Mouse (Mus musculus) stomach, postnatal 0 days (tissue): ENCODE data around the gene Slx4. TPM values are rescaled to one million over a fixed set of nuclear protein-coding genes. Genes with fewer than 3 reads are reported as not detected.
A peak's percentile ranks its signal among the peaks of the same experiment; 100 is the strongest.

Experiments used
- ATAC-seq: fragments of 200-750 bp; cut with Nextera tagmentation; 2 replicates; pipeline ENCODE4 v1.8.0; 2017; ENCODE audit not compliant: low FRiP score, low TSS enrichment
- DNase-seq: peaks from one replicate; pipeline ENCODE4 v3.0.0-alpha.2; 2016; ENCODE audit warnings: low spot score
- H3K27ac ChIP-seq: fragments of 300-500 bp; sonication (generic); replicated peaks from 2 replicates; pipeline ENCODE4 v1.5.1; 2014; ENCODE audit warnings: mild to moderate bottlenecking, control low read depth
- H3K27me3 ChIP-seq: fragments of 300-500 bp; sonication (generic); 2 replicates; pipeline ENCODE4 v1.6.1; 2014; ENCODE audit warnings: low read length; ENCODE audit not compliant: control insufficient read depth, insufficient read depth
- H3K36me3 ChIP-seq: fragments of 300-500 bp; sonication (generic); 2 replicates; pipeline ENCODE4 v1.6.1; 2014; ENCODE audit warnings: low read length, mixed read lengths; ENCODE audit not compliant: control insufficient read depth, insufficient read depth
- H3K4me1 ChIP-seq: fragments of 300-500 bp; sonication (generic); replicated peaks from 2 replicates; pipeline ENCODE4 v1.6.1; 2014; ENCODE audit warnings: antibody characterized with exemption; ENCODE audit not compliant: control insufficient read depth, insufficient read depth
- H3K4me2 ChIP-seq: fragments of 300-500 bp; sonication (generic); replicated peaks from 2 replicates; pipeline ENCODE4 v1.6.1; 2014; ENCODE audit warnings: low read depth, mild to moderate bottlenecking, control low read depth, moderate library complexity
- H3K4me3 ChIP-seq: fragments of 300-500 bp; sonication (generic); 2 replicates; pipeline ENCODE4 v1.5.1; 2014; ENCODE audit warnings: low read depth, low read length, control low read depth
- H3K9ac ChIP-seq: fragments of 300-500 bp; sonication (generic); 2 replicates; pipeline ENCODE4 v1.6.1; 2014; ENCODE audit warnings: mild to moderate bottlenecking, low read length, control low read depth, mixed read lengths
- H3K9me3 ChIP-seq: fragments of 300-500 bp; sonication (generic); 2 replicates; pipeline ENCODE4 v1.6.1; 2016; ENCODE audit warnings: low read length; ENCODE audit not compliant: control insufficient read depth
- CTCF ChIP-seq: IDR thresholded peaks from 2 replicates; pipeline ENCODE4 v1.5.1; 2016; ENCODE audit warnings: antibody characterized with exemption, low read depth, mild to moderate bottlenecking, moderate library complexity
- EP300 ChIP-seq: optimal IDR thresholded peaks from 2 replicates; pipeline ENCODE3; 2016; ENCODE audit warnings: antibody characterized with exemption
- WGBS: fragments of 180-500 bp; shearing (Covaris S2); extraction: QIAGEN DNeasy Blood & Tissue Kit; methylation state at CpG from one replicate; pipeline ENCODE4 v1.1.7; 2014; 5-methylcytosine and 5-hydroxymethylcytosine counted together
- polyA plus RNA-seq: library from polyadenylated mRNA; unstranded; fragments of >200 nt; fragmentation: Nextera tagmentation; extraction: Ambion mirVana; gene quantifications from 2 replicates; pipeline ENCODE4 v1.2.1, GENCODE M21; 2015

Slx4 gene
- polyA plus RNA-seq, result 3.3 TPM in 2 replicates

GRCm38 (mm10) chr16:4003489-4004398 lies at the start of gene Slx4:
Gene Slx4, minus strand, starts transcription at chr16:4003770.
- Histone ChIP-seq H3K4me3 (peak within 1 kb of the TSS; percentile 87), H3K4me1 (no peaks in the 10 kb centered on the region), H3K36me3 (peaks cover 10% of the 10 kb centered on the region; the same call in 1 of the 2 replicates), H3K9ac (peak within 1 kb of the TSS; percentile 77), H3K27ac (peak within 1 kb of the TSS; percentile 81), H3K4me2 (peak within 1 kb of the TSS; percentile 87), H3K9me3 (no peaks in the 10 kb centered on the region), H3K27me3 (no peaks in the 10 kb centered on the region)
- ATAC-seq, result peak; percentile 99
- DNase-seq, result peak; percentile 94
- TF ChIP-seq EP300 (no peak), CTCF (peak; percentile 69)
- 2% methylated on average over 58 of the region's 58 CpGs for WGBS

GRCm38 (mm10) chr16:4052601-4053000 lies 49.0 kb upstream of the Slx4 start:
- no peak for TF ChIP-seq EP300
- no peak for TF ChIP-seq CTCF

GRCm38 (mm10) chr16:4045524-4045923 lies 42.0 kb upstream of the Slx4 start:
- no peak overlapping the region for H3K4me3 ChIP-seq
- ATAC-seq (no peak), DNase-seq (no peak)
- H3K36me3 ChIP-seq, result peaks cover 21% of the 10 kb centered on the region
- H3K9ac ChIP-seq, result no peak overlapping the region
- no peak for TF ChIP-seq EP300
- H3K4me1 ChIP-seq, result no peaks in the 10 kb centered on the region
- H3K27me3 ChIP-seq, result no peaks in the 10 kb centered on the region
- H3K4me2 ChIP-seq, result no peak overlapping the region
- no peak overlapping the region for H3K27ac ChIP-seq
- 79% methylated on average over 4 of the region's 4 CpGs for WGBS
- H3K9me3 ChIP-seq, result no peaks in the 10 kb centered on the region

More at GRCm38 (mm10) chr16:4052601-4053000, 49.0 kb upstream of the Slx4 start:
- no peak overlapping the region for H3K4me2 ChIP-seq
- no peaks in the 10 kb centered on the region for H3K9me3 ChIP-seq
- 93% methylated on average over 4 of the region's 4 CpGs for WGBS
- DNase-seq (no peak), ATAC-seq (no peak)
- peaks cover 23% of the 10 kb centered on the region for H3K36me3 ChIP-seq
- H3K27ac ChIP-seq, result no peak overlapping the region
- no peaks in the 10 kb centered on the region for H3K27me3 ChIP-seq
- no peak overlapping the region for H3K9ac ChIP-seq
- no peak overlapping the region for H3K4me3 ChIP-seq
- H3K4me1 ChIP-seq, result no peaks in the 10 kb centered on the region

GRCm38 (mm10) chr16:4044093-4044492 lies 40.5 kb upstream of the Slx4 start:
- Histone ChIP-seq H3K27me3 (no peaks in the 10 kb centered on the region), H3K4me1 (no peaks in the 10 kb centered on the region), H3K9me3 (no peaks in the 10 kb centered on the region), H3K36me3 (peaks cover 18% of the 10 kb centered on the region), H3K9ac (no peak overlapping the region), H3K27ac (no peak overlapping the region), H3K4me2 (no peak overlapping the region), H3K4me3 (no peak overlapping the region)
- WGBS, result 90% methylated on average over 2 of the region's 2 CpGs
- DNase-seq (no peak), ATAC-seq (no peak)
- TF ChIP-seq EP300 (no peak), CTCF (no peak)

- Histone ChIP-seq H3K4me1 (no peaks in the 10 kb centered on the region), H3K36me3 (peaks cover 23% of the 10 kb centered on the region), H3K4me3 (no peak overlapping the region), H3K27me3 (no peaks in the 10 kb centered on the region), H3K9me3 (no peaks in the 10 kb centered on the region), H3K9ac (no peak overlapping the region), H3K4me2 (no peak overlapping the region), H3K27ac (no peak overlapping the region)
- TF ChIP-seq CTCF (no peak), EP300 (no peak)
- ATAC-seq, result no peak
- DNase-seq, result no peak
- WGBS, result 97% methylated on average over 4 of the region's 4 CpGs
These were observed 38.1 kb upstream of the Slx4 start for GRCm38 (mm10) chr16:4041646-4042045.

GRCm38 (mm10) chr16:4040206-4040605 lies 36.6 kb upstream of the Slx4 start:
- H3K4me2 ChIP-seq, result no peak overlapping the region
- ATAC-seq, result no peak
- TF ChIP-seq CTCF, result no peak
- TF ChIP-seq EP300, result no peak
- H3K4me1 ChIP-seq, result no peaks in the 10 kb centered on the region
- no peak overlapping the region for H3K9ac ChIP-seq
- no peak for DNase-seq
- 88% methylated on average over 5 of the region's 5 CpGs for WGBS
- H3K36me3 ChIP-seq, result peaks cover 17% of the 10 kb centered on the region
- H3K4me3 ChIP-seq, result no peak overlapping the region
- H3K27me3 ChIP-seq, result no peaks in the 10 kb centered on the region
- no peaks in the 10 kb centered on the region for H3K9me3 ChIP-seq
- no peak overlapping the region for H3K27ac ChIP-seq
